Mouse (Mus musculus) E14TG2a.4 (cell line): Measurements from ENCODE around the gene Ryr2.

Experiments
- CTCF ChIP-seq: conservative IDR thresholded peaks from 2 replicates; pipeline ENCODE4 v1.5.1; 2014; ENCODE audit warnings: low read length
- NANOG ChIP-seq: IDR thresholded peaks from 2 replicates; pipeline ENCODE4 v1.6.1; 2014; ENCODE audit warnings: borderline replicate concordance, low read length, mixed read lengths

GRCm38 (mm10) chr13:12064576-12064975 lies 42.2 kb downstream of the Ryr2 start:
- TF ChIP-seq CTCF (no peak), NANOG (no peak)
